Mouse (Mus musculus) left cerebral cortex, postnatal 25 days (tissue): Measurements from ENCODE around the gene Inpp5k. TPM values are rescaled to one million over a fixed set of nuclear protein-coding genes. Genes with fewer than 3 reads are reported as not detected.

Source experiments
- DNase-seq, 2 experiments: peaks; one replicate each; pipeline ENCODE4 v3.0.0; 2022; ENCODE audit warnings: low spot score in 2 of 2, mixed read lengths in 1 of 2
- intact Hi-C: fragments of 180-260 bp; cut with DNase I; formaldehyde crosslinking; loops from one replicate; pipeline ENCODE4 v1.15.1; 2025
- total RNA-seq, 2 experiments: library from RNA; stranded (reverse); gene quantifications; 2 replicates each; pipeline ENCODE4 v1.2.3; 2021

Inpp5k gene
- total RNA-seq, 2 experiments from 2014 or later: 38.5 to 41.3 TPM

- no peak for DNase-seq
- intact Hi-C loops: no loop called here
Measured at GRCm38 (mm10) chr11:75615556-75615955, 15.2 kb upstream of the Inpp5k start.

GRCm38 (mm10) chr11:75619133-75619532 is 11.7 kb upstream of the Inpp5k start:
- DNase-seq: no peak
- intact Hi-C loops: no loop called here

GRCm38 (mm10) chr11:75620136-75620780 is 10.5 kb upstream of the Inpp5k start:
- intact Hi-C loops: no loop called here
- peak; percentile 45 to 77 for DNase-seq

DNA sequence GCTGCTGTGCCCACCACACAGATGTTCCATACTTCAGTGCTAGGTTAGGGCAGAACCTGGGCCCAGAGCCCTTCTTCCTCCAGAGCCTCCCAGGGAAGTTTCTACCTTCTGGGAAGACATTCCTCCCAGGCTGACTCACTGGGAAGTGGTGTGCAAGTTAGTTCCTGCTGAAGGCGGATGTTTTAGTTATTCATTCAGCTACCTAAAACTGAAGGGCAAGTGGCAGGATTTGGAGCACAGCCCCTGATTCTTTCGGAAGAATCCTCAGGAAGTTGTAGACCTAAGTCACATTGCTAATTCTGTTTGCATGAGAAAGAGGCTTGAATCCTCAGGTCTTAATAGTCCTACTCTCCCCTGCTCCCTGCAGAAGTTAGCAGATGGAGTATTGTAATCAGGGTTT is 9.4 kb upstream of the Inpp5k start:
- no peak for DNase-seq
- intact Hi-C loops: no loop called here

DNA sequence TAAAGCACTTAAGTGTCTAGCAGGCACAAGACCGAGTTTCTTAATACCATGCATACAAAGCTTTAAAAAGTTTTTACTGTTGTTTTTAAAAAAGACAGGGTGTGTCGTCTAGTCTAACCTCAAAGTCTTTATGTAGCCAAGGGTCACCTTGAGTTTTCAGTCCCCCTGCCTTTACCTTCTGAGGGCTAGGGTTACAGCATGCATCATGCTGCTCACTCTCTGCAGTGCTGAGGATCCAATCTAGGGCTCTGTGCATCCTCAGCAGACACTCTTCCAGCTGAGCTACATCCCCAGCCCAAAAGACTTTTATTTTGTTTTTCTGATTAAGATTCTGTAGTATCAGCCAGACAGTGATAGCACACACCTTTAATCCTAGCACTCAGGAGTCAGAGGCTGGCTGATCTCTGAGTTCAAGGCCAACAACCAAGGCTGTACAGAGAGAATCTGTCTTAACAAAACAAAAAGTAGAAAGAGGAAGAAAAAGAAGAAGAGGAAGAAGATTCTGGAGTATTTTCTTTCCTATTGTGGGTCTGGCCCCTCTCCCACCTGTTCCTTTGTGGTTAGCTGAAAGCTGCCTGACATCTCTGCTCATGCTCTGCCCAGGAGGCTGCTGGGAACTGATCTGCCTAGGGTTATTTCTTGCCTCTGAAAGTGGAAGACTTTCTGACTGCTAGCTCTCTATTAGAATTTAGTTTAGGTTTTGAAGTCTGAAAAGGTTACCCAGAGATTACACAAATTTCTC is 8.0 kb upstream of the Inpp5k start:
- intact Hi-C loops: no loop called here
- DNase-seq: no peak

DNA sequence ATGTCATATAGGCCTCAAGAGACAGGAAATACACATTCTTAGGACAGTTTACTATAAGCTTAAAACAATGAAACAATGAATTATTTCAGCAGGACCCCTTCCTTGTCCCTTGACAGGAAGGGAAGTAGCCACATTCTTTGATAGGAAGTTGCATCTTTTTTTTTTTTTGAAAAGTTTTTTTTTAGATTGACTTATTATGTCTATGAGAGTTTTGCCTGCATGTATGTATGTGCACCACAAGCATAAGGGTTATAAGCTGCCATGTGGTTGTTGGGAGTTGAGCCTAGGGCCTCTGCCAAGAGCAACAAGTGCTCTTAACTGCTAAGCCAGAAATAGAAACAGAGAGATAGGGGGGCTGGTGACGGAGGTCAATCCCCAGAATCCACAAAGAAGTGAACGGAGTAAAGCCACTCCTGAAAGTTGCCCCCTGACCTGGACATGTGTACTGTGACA is 6.7 kb upstream of the Inpp5k start:
- DNase-seq: no peak
- intact Hi-C loops: no loop called here

DNA sequence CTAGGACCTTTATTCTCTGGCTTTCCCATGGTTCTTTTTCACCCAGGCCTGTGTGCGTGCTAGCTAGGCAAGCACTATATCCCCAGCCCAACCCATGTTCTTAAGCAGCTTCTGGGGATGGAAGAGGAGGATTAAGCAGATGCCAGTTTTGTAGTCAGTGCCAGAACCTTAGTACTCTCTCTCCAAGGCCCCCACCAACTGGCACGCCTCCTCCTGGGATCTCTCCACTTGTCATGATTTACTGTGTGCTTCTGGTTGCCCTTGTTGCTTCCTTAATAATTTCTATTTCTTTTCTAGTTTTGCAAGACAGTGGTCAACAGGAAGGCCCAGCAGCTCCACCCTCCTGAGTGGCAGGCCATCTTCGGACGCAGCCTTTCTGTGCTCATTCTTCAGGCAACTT is 5.0 kb upstream of the Inpp5k start:
- DNase-seq: peak in 1 of 2 experiments; percentile 73
- intact Hi-C loops: no loop called here

DNA sequence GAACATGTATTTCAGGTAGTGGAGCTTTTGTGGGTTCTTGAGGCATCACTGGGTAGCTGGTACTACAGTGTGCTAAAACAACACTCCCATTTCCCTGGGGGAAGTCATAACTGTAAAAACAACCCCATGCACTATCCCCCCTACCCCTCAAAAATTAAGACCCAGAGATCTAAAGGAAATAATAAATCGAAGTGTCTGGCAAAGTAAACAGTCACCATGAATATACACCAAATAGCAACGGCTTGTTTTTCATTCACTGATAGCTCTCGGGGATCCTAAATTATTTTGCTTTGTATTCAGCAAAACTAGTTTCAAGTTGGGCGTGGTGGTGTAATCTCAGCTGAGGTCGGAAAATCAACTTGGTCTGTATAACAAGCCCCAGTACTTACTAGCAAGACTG is 690 bp upstream of the Inpp5k start:
- intact Hi-C loops: loop anchor here (2.0 kb wide), 1 partner anchor 21 kb away; the partner anchor contains the start of gene Myo1c

DNA sequence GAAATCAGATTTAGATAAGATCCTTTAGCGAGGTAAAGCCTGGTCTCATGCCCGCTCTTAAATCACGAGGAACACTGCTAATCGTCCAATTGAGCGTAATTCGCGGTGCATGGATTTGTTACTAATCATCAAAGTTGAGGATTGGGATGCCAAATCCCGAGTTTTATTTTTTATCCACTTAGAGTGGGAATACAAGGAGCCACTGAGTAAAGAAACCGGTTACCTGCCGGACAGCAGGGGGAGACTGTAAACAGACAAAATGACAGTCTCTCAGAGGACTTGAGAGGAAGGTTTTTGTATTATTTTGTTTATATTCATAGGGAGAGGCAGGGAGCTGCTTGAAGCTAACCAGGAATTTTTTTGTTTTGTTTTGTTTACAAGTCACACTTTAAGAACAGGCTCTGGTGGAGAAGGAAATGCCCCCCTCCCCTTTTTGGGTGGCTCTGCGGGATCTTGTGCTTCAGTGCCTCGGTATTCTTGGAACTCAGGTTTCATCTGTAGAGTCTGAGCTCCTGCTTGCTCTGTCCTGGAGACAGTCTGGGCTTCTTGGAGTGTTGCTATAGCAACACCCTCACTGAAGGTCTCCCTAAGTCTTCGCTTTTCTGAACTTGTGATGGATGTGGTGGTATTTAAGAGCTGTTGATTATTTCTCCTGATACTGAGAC is 905 bp downstream of the Inpp5k start:
- intact Hi-C loops: loop anchor here (1.0 to 2.0 kb wide), 2 partner anchors 19 to 48 kb away; partner anchors contain the start of genes Crk and Myo1c
- DNase-seq: no peak

More for the DNA sequence above, 690 bp upstream of the Inpp5k start:
- no peak for DNase-seq

DNA sequence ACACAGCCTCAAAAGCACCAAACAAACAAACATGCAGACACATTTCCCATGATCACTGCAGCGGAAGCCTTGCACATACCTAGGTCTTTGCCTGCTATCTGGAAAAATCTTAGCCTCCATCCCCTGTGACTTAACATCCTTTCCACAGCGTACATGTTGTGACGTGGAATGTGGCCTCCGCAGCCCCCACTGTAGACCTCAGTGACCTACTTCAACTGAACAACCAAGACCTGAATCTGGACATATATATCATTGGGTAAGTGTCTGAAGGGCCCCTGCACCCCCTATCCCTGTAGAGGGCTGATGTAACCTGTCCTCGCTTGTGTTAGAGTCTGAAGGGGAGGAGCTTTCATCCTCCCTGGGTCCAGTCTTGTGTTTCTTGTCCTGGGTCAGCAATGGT is 2.1 kb downstream of the Inpp5k start:
- intact Hi-C loops: no loop called here

DNA sequence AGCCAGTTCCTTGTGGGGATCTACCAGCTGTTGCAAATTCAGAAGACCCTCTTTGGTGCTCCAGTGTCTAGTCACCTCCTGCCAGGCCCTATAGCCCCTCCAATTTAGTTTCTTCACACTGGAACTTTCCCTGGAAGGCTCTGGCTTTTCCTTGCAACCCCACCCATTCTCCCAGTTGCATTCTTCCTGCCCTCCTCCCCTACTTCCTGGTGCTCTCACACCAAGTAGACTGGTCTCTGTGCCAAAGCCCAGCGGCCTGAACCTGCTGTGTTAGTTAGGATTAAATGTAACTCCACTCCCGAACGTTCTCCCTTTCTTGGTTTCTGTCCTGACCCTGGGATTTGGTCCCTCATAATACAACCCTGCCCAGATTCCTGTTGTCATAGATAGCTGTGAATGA is 4.0 kb downstream of the Inpp5k start:
- intact Hi-C loops: no loop called here

More for the DNA sequence above, 2.1 kb downstream of the Inpp5k start:
- DNase-seq: no peak

GRCm38 (mm10) chr11:75635315-75635714 is 4.5 kb downstream of the Inpp5k start:
- DNase-seq: no peak
- intact Hi-C loops: no loop called here

More for the DNA sequence above, 4.0 kb downstream of the Inpp5k start:
- DNase-seq: no peak

DNA sequence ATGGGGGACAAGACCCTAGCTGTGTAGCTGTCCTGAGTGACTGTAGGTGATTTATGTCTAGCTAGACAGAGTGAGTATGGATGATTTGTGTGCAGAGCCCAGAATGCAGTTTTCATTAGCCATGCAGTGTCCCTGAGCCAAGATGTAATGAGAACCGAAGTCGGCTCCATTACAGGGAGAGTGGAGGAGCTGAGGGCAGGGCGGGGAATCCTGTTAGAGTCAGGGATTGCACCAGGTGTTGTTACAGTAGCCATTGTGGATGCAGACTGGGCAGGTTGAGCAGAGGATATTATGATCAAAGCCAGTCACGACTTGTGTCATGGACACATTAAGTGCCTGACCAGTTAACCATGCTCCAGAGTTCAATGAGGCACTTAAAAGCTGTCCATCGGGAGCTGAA is 12.5 kb downstream of the Inpp5k start:
- DNase-seq: no peak
- intact Hi-C loops: no loop called here

DNA sequence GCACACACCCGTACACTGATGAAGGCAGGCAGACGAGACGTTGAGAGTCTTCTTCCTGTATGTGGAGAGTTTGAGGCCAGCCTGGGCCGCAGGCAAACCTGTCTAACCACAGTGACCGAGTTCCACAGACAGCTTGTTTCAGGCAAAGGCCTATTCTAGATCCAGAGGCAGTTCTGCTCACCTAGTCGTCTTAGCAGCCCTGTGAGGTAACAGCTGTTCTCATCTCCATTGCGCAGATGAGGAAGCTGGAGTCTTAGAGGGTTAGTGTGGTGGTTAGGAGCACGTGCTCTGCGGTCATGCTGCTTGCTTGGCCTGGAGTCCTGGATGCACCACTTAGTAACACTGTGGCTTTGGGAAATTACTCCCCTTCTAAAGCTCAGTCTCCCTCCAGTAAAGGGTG is 13.9 kb downstream of the Inpp5k start:
- intact Hi-C loops: no loop called here
- no peak for DNase-seq

DNA sequence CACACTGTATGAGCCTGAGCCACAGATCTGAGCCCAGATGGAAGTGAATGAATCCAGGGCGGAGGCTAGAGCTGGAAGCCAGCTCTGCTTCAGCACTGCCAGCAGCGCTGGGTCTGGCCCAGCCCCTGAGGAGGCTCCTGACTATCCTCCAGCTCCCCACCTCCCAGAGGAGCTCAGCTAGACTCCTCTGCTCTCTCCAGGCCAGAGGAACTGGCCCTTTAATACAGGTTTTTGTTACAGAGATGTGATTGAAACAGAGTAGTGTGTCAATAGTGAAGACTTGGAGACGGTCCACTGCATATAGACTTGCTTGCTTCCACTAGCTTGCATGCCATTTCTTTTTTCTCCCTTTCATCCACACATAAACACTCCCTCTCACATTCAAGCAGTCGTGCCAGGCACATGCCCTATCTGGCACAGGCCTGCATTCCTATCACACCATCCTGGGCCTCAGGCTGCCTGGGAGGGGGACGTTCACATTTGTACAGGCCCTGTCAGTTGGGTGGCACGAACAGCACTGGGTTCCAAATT is 17.0 kb downstream of the Inpp5k start:
- peak; percentile 32 to 64 for DNase-seq
- intact Hi-C loops: no loop called here

GRCm38 (mm10) chr11:75649155-75649561 is 18.4 kb downstream of the Inpp5k start:
- intact Hi-C loops: no loop called here
- DNase-seq: no peak

GRCm38 (mm10) chr11:75650311-75650710 is 19.5 kb downstream of the Inpp5k start, which contains the start of gene Myo1c:
Gene Myo1c (plus strand): TSS chr11:75650504.
- no peak for DNase-seq
- intact Hi-C loops: loop anchor here (2.0 kb wide), 1 partner anchor 20 kb away; the partner anchor contains the start of gene Inpp5k

GRCm38 (mm10) chr11:75650958-75651425 is 20.2 kb downstream of the Inpp5k start:
- intact Hi-C loops: loop anchor here (2.0 kb wide), 1 partner anchor 20 kb away; the partner anchor contains the start of gene Inpp5k
- DNase-seq: no peak

DNA sequence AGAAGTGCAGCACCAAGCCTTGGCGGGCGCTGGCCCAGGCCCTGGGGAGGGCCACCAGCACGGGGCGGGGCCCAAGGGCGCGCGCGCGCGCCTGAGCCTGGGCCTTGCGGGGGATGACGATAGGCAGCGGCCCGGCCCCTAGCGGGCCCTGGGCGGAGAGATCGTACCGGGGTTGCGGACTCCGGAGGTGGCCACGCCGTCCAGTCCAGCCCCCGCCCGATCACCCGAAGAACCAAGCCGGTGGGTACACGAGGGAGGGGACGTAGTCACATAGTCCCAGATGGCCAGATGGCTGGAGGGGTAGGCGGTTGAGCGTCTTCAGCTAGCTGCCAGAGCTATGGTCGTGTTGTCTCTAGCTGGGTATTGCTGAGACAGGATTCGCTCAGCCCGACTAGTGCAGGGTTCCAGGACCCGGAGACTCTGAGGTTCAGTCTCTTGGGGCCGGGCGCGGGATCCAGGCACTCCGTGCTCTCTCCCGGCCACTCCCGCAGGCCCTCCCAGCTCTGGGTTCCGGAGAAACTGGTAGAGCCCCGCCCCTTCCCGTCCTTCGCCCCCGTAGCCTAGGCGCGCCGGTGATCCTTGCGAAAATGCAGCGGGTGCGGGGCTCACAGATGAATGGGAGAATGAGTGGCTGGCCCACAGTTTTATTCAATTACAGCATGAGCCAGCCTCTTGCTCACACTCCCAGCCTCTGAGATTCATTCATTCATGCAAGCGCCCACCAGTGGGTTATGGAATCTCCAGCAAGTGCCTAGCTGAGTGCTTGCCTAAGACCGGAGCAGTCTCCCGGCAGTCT is 20.8 kb downstream of the Inpp5k start:
- peak; percentile 75 to 88 for DNase-seq
- intact Hi-C loops: loop anchor here (2.0 kb wide), 1 partner anchor 21 kb away; the partner anchor contains the start of gene Inpp5k
